Mouse (Mus musculus) bone marrow, adult 2 months (tissue): Measurements from ENCODE around the gene Khk.

Experiments
- CTCF ChIP-seq: fragments of 200-500 bp; IDR thresholded peaks from 2 replicates; pipeline ENCODE4 v1.5.1; 2011; ENCODE audit warnings: low read length, control low read depth; ENCODE audit not compliant: control insufficient read depth, insufficient read depth
- POLR2A ChIP-seq: fragments of 200-500 bp; IDR thresholded peaks from 2 replicates; pipeline ENCODE4 v1.6.1; 2011; ENCODE audit warnings: low read depth, mild to moderate bottlenecking, control low read depth, low read length, borderline replicate concordance; ENCODE audit not compliant: control insufficient read depth

DNA sequence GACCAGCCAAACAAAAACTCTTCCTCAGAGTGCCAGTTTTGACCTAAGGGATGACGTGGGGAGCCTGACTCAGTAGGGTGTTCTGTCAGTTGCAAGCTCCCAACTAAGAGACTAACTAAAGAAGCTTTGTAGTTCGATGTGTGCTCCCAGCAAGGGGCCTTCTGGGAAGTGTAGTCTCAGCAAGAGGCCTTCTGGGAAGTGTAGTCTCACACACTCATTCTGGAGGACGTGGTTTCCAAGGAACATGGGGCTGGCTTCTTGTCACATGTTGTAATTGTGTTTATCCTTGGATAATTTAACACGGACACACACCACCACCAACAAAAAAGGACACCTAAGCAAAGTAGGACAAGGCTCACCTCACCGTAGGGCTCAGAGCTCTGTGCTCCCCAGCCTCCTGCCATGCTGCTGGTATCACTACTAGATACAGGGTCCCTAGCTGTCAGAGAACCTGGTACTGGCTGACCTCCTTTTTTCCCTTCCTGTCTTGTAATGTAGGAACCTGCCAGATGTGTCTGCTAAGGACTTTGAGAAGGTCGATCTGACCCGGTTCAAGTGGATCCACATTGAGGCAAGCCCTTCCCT is 6.8 kb downstream of the Khk start:
- TF ChIP-seq CTCF (no peak), POLR2A (no peak)
